In genomic region chr1:59913869-59914225, GRCm38 (mm10) we compare ENCODE assay signal across 8 mouse cellular contexts. TPM values are rescaled to one million over a fixed set of nuclear protein-coding genes. Genes with fewer than 3 reads are reported as not detected.
DNase-seq lines count a peak whose midpoint lies in the region; ATAC-seq lines count a peak whose summit lies in the region.

No protein-coding gene starts in this region.

- peaks cover 29% of the 10 kb centered on the region for H3K4me1 ChIP-seq in forebrain, embryonic 15.5 days
- H3K4me1 ChIP-seq in kidney, embryonic 16.5 days (ENCODE audit: insufficient read depth, low read length) = peaks cover 22% of the 10 kb centered on the region
- H3K4me1 ChIP-seq in midbrain, embryonic 10.5 days = peaks cover 25% of the 10 kb centered on the region

- peak overlapping the region; percentile 92 for H3K9ac ChIP-seq in forebrain, embryonic 15.5 days (replicated peaks)
- peak overlapping the region; percentile 97 for H3K9ac ChIP-seq in kidney, embryonic 16.5 days (replicated peaks; ENCODE audit: low read length)

- H3K27ac ChIP-seq in forebrain, embryonic 15.5 days (replicated peaks) = peak overlapping the region; percentile 95
- peak overlapping the region; percentile 94 for H3K27ac ChIP-seq in kidney, embryonic 16.5 days (ENCODE audit: low read length)
- peak overlapping the region; percentile 99 for H3K27ac ChIP-seq in midbrain, embryonic 10.5 days (replicated peaks)

- ATAC-seq in forebrain, embryonic 15.5 days (replicated peaks) = no peak
- ATAC-seq in kidney, embryonic 16.5 days (ENCODE audit: low FRiP score, low TSS enrichment) = no peak

- peak overlapping the region; percentile 74 for H3K4me2 ChIP-seq in forebrain, embryonic 15.5 days (replicated peaks)
- peak overlapping the region; percentile 58 for H3K4me2 ChIP-seq in kidney, embryonic 16.5 days (replicated peaks; ENCODE audit: low read depth, low read length)

- no peaks in the 10 kb centered on the region for H3K9me3 ChIP-seq in forebrain, embryonic 15.5 days
- no peaks in the 10 kb centered on the region for H3K9me3 ChIP-seq in kidney, embryonic 16.5 days (ENCODE audit: low read length)
- H3K9me3 ChIP-seq in midbrain, embryonic 10.5 days (replicated peaks) = no peaks in the 10 kb centered on the region

- DNase-seq in layer of hippocampus, adult 8-10 months (ENCODE audit: low spot score in 2 of 2) = peak; percentile 16 to 22
- DNase-seq in layer of hippocampus, postnatal 10 days (ENCODE audit: low spot score in 2 of 2) = no peak
- DNase-seq in MEL-GATA-1-ER (ENCODE audit: extremely low read depth, low read depth) = peak; percentile 68
- no peak for DNase-seq in midbrain, embryonic 10.5 days (ENCODE audit: low spot score)
- DNase-seq in Muller cell, postnatal 12 days (ENCODE audit: inconsistent ontology term) = no peak
- DNase-seq in ovary, postnatal 14 days (ENCODE audit: low spot score) = no peak

- peak overlapping the region; percentile 79 for H3K4me3 ChIP-seq in forebrain, embryonic 15.5 days
- peak overlapping the region; percentile 97 for H3K4me3 ChIP-seq in kidney, embryonic 16.5 days (ENCODE audit: low read length)
- peak overlapping the region; percentile 99 for H3K4me3 ChIP-seq in midbrain, embryonic 10.5 days

- no peaks in the 10 kb centered on the region for H3K27me3 ChIP-seq in forebrain, embryonic 15.5 days
- H3K27me3 ChIP-seq in kidney, embryonic 16.5 days (ENCODE audit: insufficient read depth, low read length) = no peaks in the 10 kb centered on the region
- H3K27me3 ChIP-seq in midbrain, embryonic 10.5 days (ENCODE audit: low read depth, poor library complexity, severe bottlenecking) = no peaks in the 10 kb centered on the region

- no peaks in the 10 kb centered on the region for H3K36me3 ChIP-seq in forebrain, embryonic 15.5 days
- no peaks in the 10 kb centered on the region for H3K36me3 ChIP-seq in kidney, embryonic 16.5 days (ENCODE audit: insufficient read depth, low read length)
- 0 out of 2 replicates have a peak, but pooled peaks cover 4% of the 10 kb centered on the region for H3K36me3 ChIP-seq in midbrain, embryonic 10.5 days

- WGBS in forebrain, embryonic 15.5 days = 3% methylated on average over 12 of the region's 12 CpGs
- WGBS in kidney, embryonic 16.5 days = 4% methylated on average over 12 of the region's 12 CpGs
- WGBS in midbrain, embryonic 10.5 days = 6% methylated on average over 12 of the region's 12 CpGs

RNA-seq across cellular contexts. Expression of gene Fam117b, which starts 1.0 kb away (rescaled TPM):
- total RNA-seq in layer of hippocampus, adult 8-10 months (2022) = 10 to 100 TPM; 53.8 to 61.6 (median 54.3) TPM
- total RNA-seq in layer of hippocampus, postnatal 10 days (2021) = 10 to 100 TPM; 52.3 to 59.0 TPM
- polyA plus RNA-seq in forebrain, embryonic 15.5 days (2015; fragmentation: Nextera tagmentation; extraction: Ambion mirVana) = 28.9 and 30.1 TPM in 2 replicates
- polyA plus RNA-seq in kidney, embryonic 16.5 days (2015; fragmentation: Nextera tagmentation; extraction: Ambion mirVana) = 8.0 and 8.3 TPM in 2 replicates
- polyA plus RNA-seq in midbrain, embryonic 10.5 days (2016; fragmentation: Nextera tagmentation; extraction: Ambion mirVana) = 8.5 and 11.3 TPM in 2 replicates

Comparison
In these comparisons a context has a peak if more than half of its experiments do, and no peak if none do; other contexts are left out.
1. DNase-seq: peak in layer of hippocampus, adult 8-10 months (2 of 2) and MEL-GATA-1-ER (single experiment); none in layer of hippocampus, postnatal 10 days (0 of 2), midbrain, embryonic 10.5 days (single experiment), Muller cell, postnatal 12 days (single experiment) and ovary, postnatal 14 days (single experiment).
2. Peak in every context shown above with its lines, with median percentiles within 50 percentile points of each other: H3K27ac ChIP-seq and H3K4me3 ChIP-seq.